Mouse (Mus musculus): ENCODE results near the gene Tgfbr3. TPM values are rescaled to one million over a fixed set of nuclear protein-coding genes. Genes with fewer than 3 reads are reported as not detected.

The Tgfbr3 gene
- polyA plus RNA-seq, 1 experiment, result 7.5 TPM

DNA sequence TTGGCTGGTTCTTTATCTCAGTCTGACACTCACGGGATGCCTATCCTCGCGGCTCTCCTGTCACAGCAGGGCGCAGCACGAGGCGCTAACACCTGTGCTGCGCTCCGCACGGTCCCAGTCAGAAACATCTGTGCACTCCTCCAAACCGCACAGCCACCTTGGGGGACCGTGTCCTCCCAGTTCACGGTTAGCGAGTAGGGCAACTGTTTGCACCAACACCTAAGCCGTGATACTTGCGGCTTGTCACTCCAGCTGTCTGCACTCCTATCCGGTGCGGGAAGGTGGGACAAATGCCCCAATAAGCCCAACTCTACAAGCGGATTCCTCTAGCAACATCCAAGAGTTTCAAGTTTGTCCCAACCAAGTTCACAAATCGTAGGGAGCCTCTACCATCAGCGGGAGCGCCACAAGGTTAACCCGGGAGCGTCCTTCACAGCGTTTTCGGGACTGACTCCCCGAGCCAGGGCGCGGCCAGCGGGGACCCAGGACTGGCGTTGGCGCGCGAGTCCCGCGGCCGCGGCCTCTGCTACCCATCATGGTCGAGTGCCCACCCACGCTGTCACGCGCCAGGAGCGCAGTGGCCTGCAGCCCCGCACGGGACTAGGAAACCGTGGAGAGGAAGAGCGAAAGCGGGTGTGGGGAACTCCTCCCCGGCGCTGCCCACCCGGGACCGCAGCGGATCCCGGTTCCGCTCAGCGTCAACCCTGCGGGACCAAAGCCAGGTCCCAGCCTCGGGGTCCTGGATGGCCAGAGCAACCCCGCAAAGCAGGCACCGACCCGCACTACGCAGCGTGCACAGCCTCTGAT is 799 bp downstream of the Tgfbr3 start:
- Histone ChIP-seq H3K27me3 (ENCODE audit: control insufficient read depth, insufficient read depth, low read length) (peaks cover 17% of the 10 kb centered on the region), H3K4me3 (ENCODE audit: low read depth, low read length) (peak overlapping the region; percentile 92), H3K36me3 (ENCODE audit: control insufficient read depth, insufficient read depth, low read length) (no peaks in the 10 kb centered on the region), H3K27ac (ENCODE audit: insufficient read depth, low read depth, low read length) (peak overlapping the region; percentile 68), H3K4me1 (ENCODE audit: control insufficient read depth, insufficient read depth, insufficient read length, low read length) (peaks cover 4% of the 10 kb centered on the region; the same call in 1 of the 2 replicates)
- TF ChIP-seq POLR2A (IDR thresholded peaks at IDR 0.05; ENCODE audit: low read depth, low read length), result no peak
- no peak for TF ChIP-seq CTCF (IDR thresholded peaks at IDR 0.05; ENCODE audit: extremely low read depth, insufficient read length, insufficient replicate concordance, low read depth, low read length)
- WGBS, result 4% methylated on average over 62 of the region's 62 CpGs

DNA sequence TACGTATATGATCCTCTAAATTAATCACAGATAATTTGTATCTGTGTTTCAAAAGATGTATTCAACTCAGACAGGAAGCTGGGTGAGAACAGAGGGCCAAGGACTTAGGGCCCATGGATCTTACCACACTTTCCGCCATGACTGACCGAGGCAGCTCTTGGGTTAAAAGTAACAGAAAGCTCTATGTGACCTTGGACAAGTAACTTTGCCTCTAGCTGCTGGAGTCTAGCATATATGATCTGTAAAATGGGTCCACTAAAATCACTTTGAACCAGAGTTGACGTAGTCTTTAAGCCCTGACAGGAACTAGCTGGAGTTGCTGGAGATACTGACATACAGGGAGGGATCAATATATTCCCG is 1.5 kb downstream of the Tgfbr3 start:
- no peak overlapping the region for H3K27ac ChIP-seq (ENCODE audit: insufficient read depth, low read depth, low read length)
- TF ChIP-seq CTCF (IDR thresholded peaks at IDR 0.05; ENCODE audit: extremely low read depth, insufficient read length, insufficient replicate concordance, low read depth, low read length), result no peak
- no peak for TF ChIP-seq POLR2A (IDR thresholded peaks at IDR 0.05; ENCODE audit: low read depth, low read length)
- WGBS, result 74% methylated on average over 5 of the region's 5 CpGs
- H3K27me3 ChIP-seq (ENCODE audit: control insufficient read depth, insufficient read depth, low read length), result peaks cover 17% of the 10 kb centered on the region
- H3K4me1 ChIP-seq (ENCODE audit: control insufficient read depth, insufficient read depth, insufficient read length, low read length), result peaks cover 4% of the 10 kb centered on the region; the same call in 1 of the 2 replicates
- no peak overlapping the region for H3K4me3 ChIP-seq (ENCODE audit: low read depth, low read length)
- H3K36me3 ChIP-seq (ENCODE audit: control insufficient read depth, insufficient read depth, low read length), result no peaks in the 10 kb centered on the region

GRCm38 (mm10) chr5:107287254-107287907 is 2.0 kb downstream of the Tgfbr3 start:
- peak overlapping the region; percentile 26; the same call in 1 of the 2 replicates for H3K27ac ChIP-seq (ENCODE audit: insufficient read depth, low read depth, low read length)
- 29% methylated on average over 6 of the region's 6 CpGs for WGBS

GRCm38 (mm10) chr5:107285563-107285962 is 3.9 kb downstream of the Tgfbr3 start:
- Histone ChIP-seq H3K27ac (ENCODE audit: insufficient read depth, low read depth, low read length) (no peak overlapping the region), H3K36me3 (ENCODE audit: control insufficient read depth, insufficient read depth, low read length) (no peaks in the 10 kb centered on the region), H3K27me3 (ENCODE audit: control insufficient read depth, insufficient read depth, low read length) (peaks cover 17% of the 10 kb centered on the region), H3K4me3 (ENCODE audit: low read depth, low read length) (no peak overlapping the region), H3K4me1 (ENCODE audit: control insufficient read depth, insufficient read depth, insufficient read length, low read length) (peaks cover 4% of the 10 kb centered on the region; the same call in 1 of the 2 replicates)
- TF ChIP-seq CTCF (IDR thresholded peaks at IDR 0.05; ENCODE audit: extremely low read depth, insufficient read length, insufficient replicate concordance, low read depth, low read length) (no peak), POLR2A (IDR thresholded peaks at IDR 0.05; ENCODE audit: low read depth, low read length) (no peak)
- WGBS, result 81% methylated on average over 6 of the region's 6 CpGs

More at GRCm38 (mm10) chr5:107287254-107287907, 2.0 kb downstream of the Tgfbr3 start:
- Histone ChIP-seq H3K4me3 (ENCODE audit: low read depth, low read length) (no peak overlapping the region), H3K27me3 (ENCODE audit: control insufficient read depth, insufficient read depth, low read length) (peaks cover 17% of the 10 kb centered on the region), H3K36me3 (ENCODE audit: control insufficient read depth, insufficient read depth, low read length) (no peaks in the 10 kb centered on the region), H3K4me1 (ENCODE audit: control insufficient read depth, insufficient read depth, insufficient read length, low read length) (peaks cover 4% of the 10 kb centered on the region; the same call in 1 of the 2 replicates)
- TF ChIP-seq CTCF (IDR thresholded peaks at IDR 0.05; ENCODE audit: extremely low read depth, insufficient read length, insufficient replicate concordance, low read depth, low read length) (no peak), POLR2A (IDR thresholded peaks at IDR 0.05; ENCODE audit: low read depth, low read length) (no peak)

GRCm38 (mm10) chr5:107283935-107284524 is 5.4 kb downstream of the Tgfbr3 start:
- Histone ChIP-seq H3K4me3 (ENCODE audit: low read depth, low read length) (no peak overlapping the region), H3K36me3 (ENCODE audit: control insufficient read depth, insufficient read depth, low read length) (no peaks in the 10 kb centered on the region), H3K4me1 (ENCODE audit: control insufficient read depth, insufficient read depth, insufficient read length, low read length) (peaks cover 2% of the 10 kb centered on the region; the same call in 1 of the 2 replicates), H3K27me3 (ENCODE audit: control insufficient read depth, insufficient read depth, low read length) (peaks cover 10% of the 10 kb centered on the region), H3K27ac (ENCODE audit: insufficient read depth, low read depth, low read length) (no peak overlapping the region)
- WGBS, result 72% methylated on average over 10 of the region's 10 CpGs
- TF ChIP-seq POLR2A (IDR thresholded peaks at IDR 0.05; ENCODE audit: low read depth, low read length) (no peak), CTCF (IDR thresholded peaks at IDR 0.05; ENCODE audit: extremely low read depth, insufficient read length, insufficient replicate concordance, low read depth, low read length) (no peak)

GRCm38 (mm10) chr5:107282561-107283307 is 6.7 kb downstream of the Tgfbr3 start:
- no peaks in the 10 kb centered on the region for H3K4me1 ChIP-seq (ENCODE audit: control insufficient read depth, insufficient read depth, insufficient read length, low read length)
- no peak overlapping the region for H3K4me3 ChIP-seq (ENCODE audit: low read depth, low read length)
- 76% methylated on average over 9 of the region's 9 CpGs for WGBS
- no peaks in the 10 kb centered on the region for H3K36me3 ChIP-seq (ENCODE audit: control insufficient read depth, insufficient read depth, low read length)
- TF ChIP-seq CTCF (IDR thresholded peaks at IDR 0.05; ENCODE audit: extremely low read depth, insufficient read length, insufficient replicate concordance, low read depth, low read length) (no peak), POLR2A (IDR thresholded peaks at IDR 0.05; ENCODE audit: low read depth, low read length) (no peak)
- H3K27ac ChIP-seq (ENCODE audit: insufficient read depth, low read depth, low read length), result no peak overlapping the region
- H3K27me3 ChIP-seq (ENCODE audit: control insufficient read depth, insufficient read depth, low read length), result no peaks in the 10 kb centered on the region

Measured in small intestine, adult 2 months (tissue).